Mouse (Mus musculus): ENCODE results near the gene Xiap.
A peak's percentile ranks its signal among the peaks of the same experiment; 100 is the strongest.
"Not testable (repeated sequence)": the region's sequence is repeated elsewhere in the genome, so short reads cannot be mapped to it uniquely, and the experiment has no call there.

Gene Xiap

GRCm38 (mm10) chrX:42059282-42060068 lies at the start of gene Xiap:
TSS of gene Xiap (plus strand) at chrX:42059679.
- no peak for DNase-seq (ENCODE audit: low spot score)

DNA sequence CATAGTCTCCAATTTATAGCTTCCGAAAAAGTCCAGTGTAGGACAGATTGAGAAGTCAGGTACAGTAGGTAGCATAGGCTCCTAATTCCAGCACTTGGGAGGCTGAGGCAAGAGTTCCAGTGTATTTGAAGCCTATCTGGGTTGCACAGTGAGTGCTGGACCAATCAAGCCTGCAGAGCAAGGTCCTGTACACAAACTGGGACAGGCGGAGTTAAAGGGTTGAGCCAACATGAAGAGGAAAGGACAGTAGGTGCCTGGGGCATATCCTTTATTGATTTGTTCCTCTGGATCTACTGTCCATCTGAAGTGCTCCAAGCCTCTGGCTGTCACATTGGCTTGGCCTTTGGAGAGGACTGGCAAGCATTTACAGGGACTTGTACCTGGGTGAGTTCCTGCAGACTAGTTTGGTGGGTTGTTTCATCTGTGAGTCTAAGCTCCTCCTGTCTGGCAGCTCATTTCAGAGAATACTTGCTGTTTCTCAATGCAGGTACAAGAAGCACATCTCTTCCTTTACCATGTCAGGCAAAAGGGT lies 46.7 kb upstream of the Xiap start:
- no peak for DNase-seq (ENCODE audit: low spot score)

DNA sequence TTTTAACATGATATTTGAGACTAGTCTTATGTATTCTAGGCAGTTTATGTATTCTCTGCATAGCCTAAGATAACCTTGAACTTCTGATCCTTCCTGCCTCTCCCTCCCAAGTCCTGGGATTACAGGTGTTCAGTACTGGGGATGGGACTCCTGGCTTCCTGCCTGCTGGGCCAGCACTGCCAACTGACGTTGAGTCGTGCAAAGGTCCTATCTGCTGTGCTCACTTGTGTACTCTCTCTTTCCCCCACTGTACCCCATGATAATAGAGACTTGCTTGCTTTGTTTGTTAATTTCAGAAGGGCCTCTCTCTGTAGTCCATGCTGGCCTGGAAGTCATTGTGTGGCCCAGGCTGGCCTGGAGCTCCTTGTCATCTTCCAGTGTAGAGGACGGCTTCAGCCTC lies 45.7 kb upstream of the Xiap start:
- DNase-seq (ENCODE audit: low spot score): no peak

DNA sequence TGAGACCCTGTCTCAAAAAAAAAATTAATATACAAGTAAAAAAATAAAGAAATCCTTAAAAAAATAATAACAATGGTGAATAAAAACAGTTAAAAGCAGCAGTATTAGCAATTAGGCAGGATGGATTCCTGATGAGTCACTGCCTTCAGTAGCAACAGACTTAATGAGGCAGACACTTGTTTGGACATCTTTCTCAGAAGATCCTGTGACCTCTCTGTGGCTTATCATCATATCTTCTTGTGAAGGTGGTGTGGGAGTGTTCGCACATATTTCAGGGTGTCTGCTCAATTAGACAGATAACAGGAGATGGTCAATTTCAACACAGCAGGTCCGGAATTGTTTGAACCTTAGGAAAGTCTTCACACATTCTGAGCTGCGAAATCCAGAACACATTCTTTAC lies 45.0 kb upstream of the Xiap start:
- DNase-seq (ENCODE audit: low spot score): no peak

GRCm38 (mm10) chrX:42018030-42018429 lies 41.4 kb upstream of the Xiap start:
- no peak for DNase-seq (ENCODE audit: low spot score)

- DNase-seq (ENCODE audit: low spot score): no peak
These were observed 40.0 kb upstream of the Xiap start for GRCm38 (mm10) chrX:42019441-42019840.

DNA sequence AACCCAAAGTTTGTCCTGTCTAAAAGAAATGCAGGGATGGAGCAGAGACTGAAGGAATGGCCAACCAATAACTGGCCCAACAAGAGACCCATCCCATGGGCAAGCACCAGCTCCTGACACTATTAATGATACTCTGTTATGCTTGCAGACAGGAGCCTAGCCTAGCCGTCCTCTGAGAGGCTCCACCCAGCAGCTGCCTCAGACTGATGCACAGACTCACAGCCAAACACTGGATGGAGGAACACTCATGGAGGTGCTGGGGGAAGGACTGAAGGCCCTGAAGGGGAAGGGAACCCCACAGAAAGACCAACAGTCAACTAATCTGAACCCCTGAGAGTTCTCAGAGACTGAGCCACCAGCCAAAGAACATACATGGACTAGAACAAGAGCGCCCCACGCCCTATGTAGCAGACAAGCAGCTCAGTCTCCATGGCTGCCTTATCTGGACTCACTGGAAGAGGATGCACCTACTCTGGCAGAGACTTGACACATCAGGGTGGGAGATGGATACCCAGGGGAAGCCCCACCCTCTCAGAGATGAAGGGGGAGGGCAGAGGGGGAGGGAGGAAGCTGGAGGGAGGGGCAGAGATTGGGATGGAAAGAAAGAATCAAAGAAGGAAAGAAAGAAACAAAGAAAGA lies 33.6 kb upstream of the Xiap start:
- DNase-seq (ENCODE audit: low spot score): not testable (repeated sequence)

- peak; percentile 11 for DNase-seq (ENCODE audit: low spot score)
These were observed 32.5 kb upstream of the Xiap start for GRCm38 (mm10) chrX:42026981-42027380.

DNA sequence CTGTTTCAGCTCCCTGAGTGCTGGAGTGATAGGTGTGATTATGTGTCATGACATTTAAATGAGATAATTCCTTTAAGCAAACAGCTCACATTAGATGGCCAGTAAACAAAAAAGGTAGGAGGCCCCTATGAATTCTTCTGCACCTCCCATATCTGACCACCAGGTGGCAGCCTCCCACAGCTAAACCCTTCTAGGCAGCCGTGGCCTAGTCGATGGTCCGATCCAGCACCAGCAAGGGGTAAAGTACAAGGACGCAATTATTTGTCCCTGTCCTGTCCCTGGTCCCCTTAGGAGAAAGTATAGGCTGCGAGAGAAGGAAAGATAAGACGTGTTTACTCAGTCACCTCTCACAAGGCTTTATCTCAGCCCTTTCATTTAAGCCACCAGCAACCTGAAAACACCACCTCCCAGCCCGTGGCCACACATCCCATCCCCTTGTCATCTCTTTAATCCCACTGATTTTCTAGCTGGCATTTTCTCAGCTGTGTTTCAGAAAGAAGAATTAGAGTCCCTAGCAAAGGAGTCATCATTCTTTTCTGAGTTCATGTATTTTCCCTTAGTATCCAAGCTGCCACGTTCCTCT lies 26.3 kb upstream of the Xiap start:
- DNase-seq (ENCODE audit: low spot score): peak; percentile 50

GRCm38 (mm10) chrX:42033911-42034310 lies 25.6 kb upstream of the Xiap start:
- DNase-seq (ENCODE audit: low spot score): no peak

- DNase-seq (ENCODE audit: low spot score): peak; percentile 29
These were observed 20.0 kb upstream of the Xiap start for GRCm38 (mm10) chrX:42039481-42039880.

DNA sequence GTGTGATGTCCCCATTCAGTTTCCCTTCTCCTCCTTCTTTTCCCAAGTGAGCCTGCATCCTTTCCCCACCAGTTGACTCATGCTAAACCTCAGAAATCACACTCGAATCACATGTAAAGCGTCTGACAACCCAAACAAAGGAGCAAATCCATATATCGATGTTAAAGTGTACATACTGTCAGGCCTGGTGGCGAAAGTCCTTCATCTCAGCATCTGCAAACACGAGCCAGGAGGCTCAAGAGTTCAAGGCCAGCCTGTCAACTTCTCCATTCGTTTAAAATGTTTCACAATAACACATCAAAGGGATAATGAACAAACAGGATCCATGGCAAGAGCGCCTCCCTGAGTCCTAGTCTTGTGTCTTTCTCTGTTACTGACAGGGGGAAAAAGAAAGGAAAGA lies 14.5 kb upstream of the Xiap start:
- no peak for DNase-seq (ENCODE audit: low spot score)

DNA sequence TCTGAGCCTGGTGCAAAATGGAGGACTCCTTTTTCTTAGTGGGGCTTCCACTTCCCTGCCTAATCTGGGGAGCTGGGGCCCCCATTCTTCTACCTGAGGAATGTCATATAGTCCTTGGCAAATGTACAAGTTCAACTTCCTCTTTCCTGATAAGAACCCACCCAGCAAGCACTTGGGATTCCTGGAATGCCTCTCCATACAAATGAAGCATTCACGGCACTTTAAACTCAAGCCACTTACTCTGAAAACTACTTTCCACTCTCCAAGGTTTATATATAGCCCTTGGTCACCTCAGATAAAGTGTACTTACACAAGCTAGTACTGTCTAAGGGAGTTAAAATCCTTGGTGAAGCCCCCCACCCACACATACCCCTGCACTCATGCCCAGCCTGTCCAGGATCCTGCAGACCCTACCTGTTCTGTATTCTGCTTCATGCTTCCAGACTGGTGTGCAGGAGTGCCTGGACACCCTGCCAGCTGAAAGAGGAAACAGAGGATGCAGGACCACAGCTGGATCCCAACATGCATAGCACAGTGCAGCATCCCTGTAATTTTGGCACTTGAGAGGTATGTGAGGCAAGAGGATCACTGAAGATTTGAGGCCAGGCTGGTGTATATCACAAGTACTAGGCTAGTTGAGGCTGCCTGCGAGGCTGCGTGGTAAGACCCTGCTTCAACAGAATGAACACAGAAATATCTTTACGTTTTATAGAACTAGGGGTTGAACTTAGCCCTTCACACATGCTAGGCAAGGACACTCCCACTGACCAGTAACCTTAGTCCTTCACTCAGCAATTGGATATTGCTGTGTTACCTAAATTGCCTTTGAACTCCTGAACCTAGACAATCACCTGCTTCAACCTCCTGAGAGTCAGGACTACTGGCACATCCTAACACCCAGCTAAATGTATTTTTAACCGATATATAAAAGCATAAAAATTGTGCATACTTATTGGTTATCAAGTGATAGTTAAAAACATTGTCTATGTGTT lies 8.5 kb upstream of the Xiap start:
- DNase-seq (ENCODE audit: low spot score): no peak

- DNase-seq (ENCODE audit: low spot score): no peak
These were observed 2.5 kb upstream of the Xiap start for GRCm38 (mm10) chrX:42057012-42057411.

- DNase-seq (ENCODE audit: low spot score): no peak
These were observed 1.6 kb upstream of the Xiap start for GRCm38 (mm10) chrX:42057873-42058272.

DNA sequence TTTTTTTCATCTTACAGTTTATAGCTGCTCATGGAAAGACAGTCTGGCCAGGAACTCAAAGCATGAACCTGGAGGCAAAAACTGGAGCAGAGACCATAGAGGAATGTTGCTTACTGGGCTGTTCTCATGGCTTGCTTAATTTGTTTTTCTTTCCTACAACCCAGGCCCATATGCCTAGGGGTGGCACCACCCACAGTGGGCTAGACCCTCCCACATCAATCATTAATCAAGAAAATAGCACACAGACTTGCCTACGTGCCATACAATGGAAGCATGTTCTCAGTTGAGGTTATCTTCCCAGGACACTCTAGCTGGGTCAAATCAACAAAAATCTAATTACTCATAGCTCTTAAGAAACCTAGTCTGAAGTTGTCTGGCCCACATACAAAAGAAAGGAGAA lies 4.1 kb downstream of the Xiap start:
- no peak for DNase-seq (ENCODE audit: low spot score)

GRCm38 (mm10) chrX:42065086-42065485 lies 5.6 kb downstream of the Xiap start:
- DNase-seq (ENCODE audit: low spot score): no peak

DNA sequence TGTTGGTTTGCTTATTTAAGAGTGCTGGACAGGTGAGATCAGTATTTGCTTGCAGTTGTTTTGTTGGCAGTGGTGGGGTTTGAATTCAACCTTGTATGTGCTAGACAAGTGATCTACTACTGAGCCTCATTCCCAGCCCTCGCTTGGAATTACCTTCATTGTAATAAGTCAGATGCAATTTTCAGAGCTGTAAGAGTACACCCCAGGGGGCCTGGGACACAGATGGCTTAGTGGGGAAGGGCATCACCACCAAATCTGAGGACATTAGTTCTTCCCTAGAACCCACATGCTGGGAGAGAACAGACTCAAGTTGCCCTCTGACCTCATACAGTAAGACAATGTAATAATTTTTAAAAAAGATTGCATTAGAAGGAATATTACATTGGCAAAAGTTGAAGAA lies 7.3 kb downstream of the Xiap start:
- no peak for DNase-seq (ENCODE audit: low spot score)

DNA sequence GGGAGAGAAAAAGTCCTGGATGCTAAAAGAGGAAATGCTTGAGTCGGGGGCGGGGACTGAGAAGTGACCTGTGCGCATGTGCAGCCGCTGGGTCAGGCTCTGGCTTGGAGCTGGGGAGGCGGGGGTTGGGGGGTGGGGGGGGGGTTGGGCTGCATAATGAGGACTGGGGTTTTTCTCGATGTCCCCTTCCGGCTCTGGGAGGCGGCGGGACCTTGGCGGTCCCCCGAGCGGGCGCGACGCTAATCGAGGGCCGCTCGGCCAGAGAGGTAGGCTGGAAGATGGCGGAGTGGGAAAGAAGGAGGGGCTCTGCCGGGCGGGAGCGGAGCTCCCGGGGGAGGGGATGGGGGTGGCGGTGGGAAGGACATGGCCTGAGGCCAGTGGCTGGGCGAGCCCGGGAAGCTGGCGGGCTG lies 8.3 kb downstream of the Xiap start:
- DNase-seq (ENCODE audit: low spot score): peak; percentile 70

GRCm38 (mm10) chrX:42068201-42068874 lies 8.9 kb downstream of the Xiap start:
- peak; percentile 77 for DNase-seq (ENCODE audit: low spot score)

GRCm38 (mm10) chrX:42068875-42069257 lies 9.4 kb downstream of the Xiap start:
- no peak for DNase-seq (ENCODE audit: low spot score)

Data from testis, postnatal 14 days (tissue).